Mouse (Mus musculus) adrenal gland, postnatal 25 days (tissue): ENCODE measurements around the gene Nlrp3. TPM values are rescaled to one million over a fixed set of nuclear protein-coding genes. Genes with fewer than 3 reads are reported as not detected.

ENCODE experiments used
- total RNA-seq: library from RNA; stranded (reverse); gene quantifications from 2 replicates; pipeline ENCODE4 v1.2.3, GENCODE M21; 2021

Nlrp3 gene
- total RNA-seq, 1 experiment from 2014 or later: 0.55 TPM

Other genes with a start within 250 kb of the Nlrp3 start
- gene Wnt9a, start 234.6 kb upstream of the Nlrp3 start, total RNA-seq: 1.00 and 1.1 TPM in 2 replicates
- gene Prss38, start 165.9 kb upstream of the Nlrp3 start, total RNA-seq: not detected in 2 replicates
- gene Jmjd4, start 91.5 kb upstream of the Nlrp3 start, total RNA-seq: 10.4 and 11.4 TPM in 2 replicates
- gene Snap47, start 90.4 kb upstream of the Nlrp3 start, total RNA-seq: 74.2 and 87.8 TPM in 2 replicates
- gene Zfp867, start 69.1 kb upstream of the Nlrp3 start, total RNA-seq: 4.6 and 5.9 TPM in 2 replicates
- gene Zkscan17, start 14.8 kb upstream of the Nlrp3 start, total RNA-seq: 18.8 and 23.9 TPM in 2 replicates
- gene Olfr222, start 34.7 kb downstream of the Nlrp3 start, total RNA-seq: not detected in 2 replicates
- not detected in 2 replicates for gene Olfr223, start 51.7 kb downstream of the Nlrp3 start, total RNA-seq
- gene Mprip, start 119.7 kb downstream of the Nlrp3 start, total RNA-seq: 224 and 228 TPM in 2 replicates
- gene Pld6, start 246.1 kb downstream of the Nlrp3 start, total RNA-seq: 4.1 and 4.6 TPM in 2 replicates